Mouse (Mus musculus) left cerebral cortex, adult 8-10 months (tissue): ENCODE results near the gene Hspb1. TPM values are rescaled to one million over a fixed set of nuclear protein-coding genes. Genes with fewer than 3 reads are reported as not detected.

Experiments
- DNase-seq, 2 experiments: peaks; one replicate each; pipeline ENCODE4 v3.0.0; 2022; ENCODE audit warnings: low spot score in 2 of 2
- total RNA-seq, 4 experiments: library from RNA; stranded (reverse); gene quantifications; 2 replicates each; pipeline ENCODE4 v1.2.4; 2022

Hspb1 gene
- 10 to 100 TPM; 10.9 to 20.6 (median 14.7) TPM for total RNA-seq

DNA sequence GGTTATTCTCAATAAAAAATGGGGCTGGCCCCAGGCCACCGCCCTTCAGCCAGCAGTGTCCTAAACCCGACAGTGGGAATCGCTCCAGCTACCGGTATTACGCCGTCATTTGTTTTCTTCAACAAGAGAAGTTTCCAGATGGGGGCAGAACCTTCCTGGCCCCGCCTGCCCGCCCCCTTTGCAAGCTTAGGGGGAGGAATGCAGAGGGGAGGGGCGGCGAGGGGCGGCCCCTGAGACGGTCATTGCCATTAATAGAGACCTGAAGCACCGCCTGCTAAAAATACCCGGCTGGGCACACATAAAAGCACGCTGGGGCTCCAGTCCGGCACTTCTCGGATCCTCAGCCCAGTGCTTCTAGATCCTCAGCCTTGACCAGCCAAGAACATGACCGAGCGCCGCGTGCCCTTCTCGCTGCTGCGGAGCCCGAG lies at the start of gene Hspb1:
Hspb1 (plus strand) TSS at position 245 of the 428 bp plus-strand sequence.
- DNase-seq, result no peak

DNA sequence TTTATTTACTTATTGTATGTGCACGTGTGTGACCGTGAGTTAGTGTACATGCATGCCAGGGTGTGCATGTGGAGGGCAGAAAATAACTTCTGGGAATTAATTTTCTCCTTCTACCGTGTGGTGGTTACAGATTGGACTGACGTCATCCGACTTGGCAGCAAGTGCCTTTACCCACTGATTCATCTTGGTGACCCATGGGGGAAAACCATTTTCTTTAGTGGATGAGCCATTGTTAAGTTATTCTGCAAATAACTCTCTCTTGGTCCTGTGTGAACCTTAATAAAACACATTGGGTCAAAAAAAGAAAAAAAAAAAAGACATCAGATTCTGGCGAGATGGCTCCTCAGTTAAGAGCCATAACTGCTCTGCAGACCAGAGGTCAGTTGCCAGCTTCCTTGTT lies 46.1 kb upstream of the Hspb1 start:
- DNase-seq, result no peak

DNA sequence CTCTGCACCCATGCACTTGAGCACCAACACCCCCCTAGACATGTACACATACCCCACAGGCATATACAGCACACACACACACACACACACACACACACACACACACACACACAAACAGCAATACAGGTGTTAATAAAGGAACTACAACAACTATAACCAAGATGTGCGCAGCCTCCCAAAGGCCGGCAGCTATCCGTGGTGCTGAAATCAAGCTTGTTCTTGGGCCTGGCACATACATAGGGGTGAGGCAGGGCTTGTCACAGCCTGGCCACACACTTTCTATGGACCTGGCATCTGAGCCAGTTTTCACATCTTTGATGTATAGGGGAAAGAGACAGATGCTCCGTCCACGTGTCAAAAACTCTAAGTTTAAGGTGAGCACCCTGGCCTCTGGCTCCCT lies 44.3 kb upstream of the Hspb1 start:
- DNase-seq, result no peak

DNA sequence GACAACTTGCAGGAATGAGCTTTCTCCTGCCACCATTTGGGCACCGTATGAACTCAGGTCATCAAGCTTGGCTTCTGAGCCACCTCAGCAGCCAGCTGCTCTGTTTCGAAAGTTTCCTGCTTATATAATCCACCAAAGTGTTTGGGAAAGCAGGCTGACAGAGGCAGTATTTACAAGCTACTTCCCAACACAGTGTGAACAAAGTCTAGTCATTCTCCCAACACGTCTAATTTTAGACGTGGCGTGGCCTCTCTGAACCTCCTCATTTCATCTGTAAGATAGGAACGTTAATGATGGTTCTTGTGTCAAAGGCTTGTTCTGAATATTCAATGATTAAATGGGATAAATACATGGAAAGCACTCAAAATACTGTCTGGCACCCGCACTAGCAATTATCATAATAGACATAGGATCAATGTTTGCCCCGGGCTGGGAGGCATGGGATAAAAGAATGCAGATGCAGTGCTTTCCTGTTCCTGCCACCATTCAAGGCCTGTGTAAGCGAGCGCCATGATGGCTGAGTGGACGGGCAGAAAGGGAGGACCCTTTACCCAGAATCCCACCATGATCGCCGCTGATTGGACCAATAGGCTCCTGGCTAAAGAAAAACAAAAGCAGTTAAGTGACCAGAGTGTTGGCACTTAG lies 41.9 kb upstream of the Hspb1 start:
- no peak for DNase-seq

DNA sequence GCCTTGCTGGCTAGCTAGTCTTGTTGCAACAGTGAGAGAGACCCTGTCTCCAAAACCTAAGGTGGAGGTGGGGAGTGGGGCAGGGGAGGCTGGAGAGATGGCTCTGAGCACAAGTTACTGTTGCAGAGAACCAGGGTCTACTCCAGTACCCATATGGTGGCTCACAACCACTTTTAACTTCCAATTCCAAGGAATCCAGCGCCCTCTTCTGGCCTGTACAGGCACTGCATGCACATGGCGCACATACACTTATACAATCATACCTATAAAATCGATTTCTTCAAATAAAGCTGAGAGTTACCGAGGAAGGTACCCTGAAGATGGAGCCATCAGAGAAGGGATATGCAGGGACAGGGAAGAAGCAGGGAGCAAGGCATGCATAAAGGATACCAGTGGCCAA lies 40.3 kb upstream of the Hspb1 start:
- no peak for DNase-seq

DNA sequence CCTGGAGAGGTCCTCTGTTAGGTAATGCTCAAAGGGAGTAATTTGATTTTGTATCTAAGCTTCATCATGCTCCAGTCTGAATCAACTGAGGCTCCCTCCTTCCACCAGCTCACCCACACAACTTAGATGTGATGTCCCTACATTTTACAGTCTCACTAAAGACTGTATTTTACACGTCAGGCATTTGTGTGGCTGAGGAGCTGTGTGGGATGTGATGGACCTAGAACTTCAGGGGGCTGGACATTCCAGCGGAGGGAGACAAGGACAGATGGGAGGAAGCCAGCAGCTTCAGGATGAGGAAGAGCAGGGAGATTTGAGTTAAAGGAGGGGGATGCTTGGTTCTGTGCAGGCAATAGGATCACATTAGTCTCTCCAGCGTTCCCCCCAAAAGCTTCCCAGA lies 39.8 kb upstream of the Hspb1 start:
- DNase-seq, result no peak

DNA sequence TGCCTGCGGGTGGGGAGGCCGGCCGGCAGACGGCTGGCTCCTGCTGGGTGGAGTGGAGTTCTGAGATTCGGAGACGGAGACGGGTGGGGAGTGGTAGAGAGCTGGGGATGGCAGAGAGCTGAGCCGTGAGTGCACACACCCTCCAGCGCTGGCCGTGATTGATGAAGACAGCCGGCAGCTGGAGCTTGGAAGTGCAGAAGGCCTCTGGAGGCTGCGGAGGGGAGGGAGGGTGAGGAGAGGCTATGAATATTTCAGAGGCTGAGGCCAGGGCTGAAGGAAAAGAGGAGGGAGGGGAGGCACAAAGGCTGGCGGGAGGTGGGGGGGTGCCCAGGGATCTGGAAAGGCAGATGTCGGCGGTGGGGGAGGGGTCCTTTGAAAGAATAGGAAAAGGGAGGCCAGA lies 36.7 kb upstream of the Hspb1 start:
- DNase-seq, result no peak

DNA sequence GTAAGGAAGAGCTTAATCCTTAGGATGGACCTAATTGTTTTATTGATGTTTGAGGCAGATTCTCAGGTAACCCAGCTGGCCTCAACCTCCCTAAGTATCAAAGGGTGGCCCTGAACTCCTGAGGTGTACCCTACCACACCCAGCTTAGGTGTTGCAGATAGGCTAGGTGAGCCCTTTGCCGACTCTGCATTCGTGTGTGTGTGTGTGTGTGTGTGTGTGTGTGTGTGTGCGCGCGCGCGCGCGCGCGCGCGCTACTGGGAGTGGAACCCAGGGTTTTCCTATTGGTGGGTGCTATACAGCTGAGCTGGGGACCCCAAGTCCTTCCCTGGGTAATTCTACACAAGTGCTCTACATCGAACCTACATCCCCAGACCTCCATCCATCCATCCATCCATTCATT lies 36.2 kb upstream of the Hspb1 start:
- no peak for DNase-seq

DNA sequence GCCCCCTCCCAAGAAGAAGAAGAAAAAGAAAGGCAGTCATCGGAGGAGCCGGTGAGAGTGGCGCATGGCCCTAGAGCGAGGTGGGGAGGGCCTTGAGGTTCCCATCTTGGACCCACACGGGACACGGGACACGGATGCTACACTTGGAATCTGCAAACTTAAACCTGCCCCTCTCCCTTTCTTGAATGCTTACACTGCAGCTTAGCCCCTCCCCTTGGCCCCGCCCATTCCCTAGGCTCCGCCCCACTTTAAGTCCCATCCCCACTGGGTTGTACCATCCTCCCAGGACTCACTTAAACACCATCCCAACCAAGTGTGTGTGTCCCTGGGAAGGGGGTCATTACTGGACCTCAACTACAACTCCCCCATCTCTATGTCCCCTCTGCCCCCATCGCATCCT lies 35.3 kb upstream of the Hspb1 start:
- DNase-seq, result no peak

DNA sequence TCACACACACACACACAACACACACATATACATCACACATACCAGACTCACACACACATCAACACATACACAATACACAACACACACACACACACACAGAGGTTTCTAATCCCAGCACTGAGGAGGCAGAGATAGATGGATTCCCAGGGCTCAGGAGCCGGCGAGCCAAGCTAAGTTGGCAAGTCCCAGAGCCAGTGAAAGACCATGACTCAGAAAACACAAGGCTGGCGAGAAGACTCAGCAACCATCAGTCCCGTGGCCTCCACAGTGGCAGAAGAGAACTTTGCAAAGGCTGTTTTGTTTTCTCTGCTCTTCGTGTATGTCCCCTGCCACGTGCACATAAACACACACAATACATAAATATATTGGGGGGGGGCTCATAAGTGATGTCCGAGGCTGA lies 34.0 kb upstream of the Hspb1 start:
- no peak for DNase-seq

DNA sequence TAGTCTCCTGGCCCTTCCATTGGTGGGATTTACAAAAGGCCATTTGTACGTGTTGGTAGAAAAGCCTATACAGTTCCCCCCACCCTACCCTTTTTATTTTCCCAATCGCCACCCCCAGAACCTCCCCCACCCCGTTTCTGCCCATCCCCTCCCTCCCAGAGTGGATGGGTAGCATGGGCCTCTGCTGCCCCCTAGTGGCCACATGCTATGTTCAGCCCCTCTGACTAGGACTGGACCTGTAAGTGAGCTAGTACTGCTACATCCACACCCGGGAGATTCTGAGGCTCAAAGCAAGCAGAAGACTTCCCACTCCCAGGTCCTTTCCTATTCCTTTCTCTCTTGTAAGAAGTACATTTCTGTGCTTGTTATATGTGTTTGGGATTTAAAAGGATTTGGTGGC lies 32.6 kb upstream of the Hspb1 start:
- DNase-seq, result no peak

DNA sequence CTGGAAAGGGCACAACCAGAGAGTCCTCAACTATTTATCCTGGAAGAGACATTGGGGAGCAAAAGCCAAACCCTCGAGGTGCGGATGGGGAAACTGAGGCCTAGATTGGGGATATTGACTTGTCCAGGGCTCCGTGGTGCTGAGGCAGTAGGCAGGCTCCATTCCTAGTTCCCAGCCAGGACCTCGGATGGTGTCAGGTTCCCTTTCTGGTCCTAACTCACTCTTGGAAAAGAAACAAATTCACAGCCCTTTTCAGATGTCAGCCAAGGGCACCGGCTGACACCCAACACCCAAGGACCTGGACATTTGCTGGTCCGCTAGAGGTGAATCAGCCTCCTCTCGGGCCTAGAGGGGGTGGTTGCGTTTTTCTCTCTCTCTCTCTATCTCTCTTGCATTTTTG lies 21.1 kb upstream of the Hspb1 start:
- no peak for DNase-seq

DNA sequence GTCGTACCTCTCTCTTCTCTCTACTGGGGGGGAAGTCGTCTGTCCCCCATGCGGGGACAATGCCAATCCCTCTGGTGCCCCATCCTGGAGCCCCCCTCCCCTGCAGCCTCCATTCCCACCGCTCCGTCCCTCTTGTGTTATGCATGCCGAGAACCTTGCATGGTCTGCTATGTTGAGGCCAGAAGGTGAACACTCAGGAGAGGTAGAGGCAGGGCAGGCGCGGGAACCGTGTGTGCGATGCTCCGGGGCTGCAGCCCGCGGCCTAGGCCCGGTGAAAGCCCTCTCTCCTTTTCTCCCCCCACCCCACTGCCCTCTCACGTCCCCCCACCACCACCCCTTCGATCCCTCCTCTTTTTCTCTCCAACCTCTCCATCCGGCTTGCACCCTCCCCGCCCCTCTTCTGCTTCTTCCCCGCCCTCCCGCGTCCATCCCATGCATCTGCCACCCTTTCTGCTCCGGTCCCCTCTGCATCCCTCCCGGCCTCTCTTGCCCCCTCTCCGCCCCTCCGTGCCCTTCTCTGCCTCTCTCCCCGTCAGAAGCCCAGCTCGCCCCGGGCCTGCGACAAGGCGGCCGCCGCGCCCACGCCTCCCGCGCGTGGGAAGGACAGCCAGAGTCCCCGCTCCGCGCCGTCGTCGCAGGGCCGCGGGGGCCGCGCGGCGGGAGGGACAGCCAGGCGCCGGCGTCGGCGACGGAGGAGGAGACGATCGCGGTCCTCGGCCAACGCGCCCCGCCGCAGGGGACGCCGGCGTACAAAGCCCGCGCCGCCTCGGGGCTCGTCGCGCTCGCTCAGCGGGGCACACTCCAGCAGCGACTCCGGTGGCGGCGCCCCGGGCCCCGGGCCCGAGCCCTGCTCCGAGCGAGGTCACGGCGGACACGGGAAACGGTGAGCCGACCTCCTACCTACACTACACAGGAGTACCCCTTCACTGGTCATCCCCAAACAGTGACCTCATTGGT lies 19.8 kb upstream of the Hspb1 start:
- no peak for DNase-seq

DNA sequence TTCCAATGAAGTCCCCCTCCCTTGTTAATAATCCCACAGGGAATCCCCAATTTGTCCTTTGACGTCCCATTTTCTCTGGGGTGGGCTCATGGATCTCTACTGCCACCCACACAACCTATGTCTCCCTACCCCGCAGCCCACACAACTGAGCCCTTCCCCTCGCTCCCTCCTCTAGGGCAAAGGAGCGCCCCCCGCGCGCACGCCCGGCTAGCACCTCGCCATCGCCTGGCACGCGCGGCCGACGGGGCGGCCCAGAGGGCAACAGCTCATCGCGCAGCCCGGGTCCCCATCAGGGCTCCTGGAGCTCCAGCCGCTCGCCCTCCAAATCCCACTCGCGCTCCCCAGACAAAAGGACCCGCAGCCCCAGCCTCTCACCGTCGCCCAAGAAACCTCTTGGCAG lies 19.1 kb upstream of the Hspb1 start:
- DNase-seq, result no peak

DNA sequence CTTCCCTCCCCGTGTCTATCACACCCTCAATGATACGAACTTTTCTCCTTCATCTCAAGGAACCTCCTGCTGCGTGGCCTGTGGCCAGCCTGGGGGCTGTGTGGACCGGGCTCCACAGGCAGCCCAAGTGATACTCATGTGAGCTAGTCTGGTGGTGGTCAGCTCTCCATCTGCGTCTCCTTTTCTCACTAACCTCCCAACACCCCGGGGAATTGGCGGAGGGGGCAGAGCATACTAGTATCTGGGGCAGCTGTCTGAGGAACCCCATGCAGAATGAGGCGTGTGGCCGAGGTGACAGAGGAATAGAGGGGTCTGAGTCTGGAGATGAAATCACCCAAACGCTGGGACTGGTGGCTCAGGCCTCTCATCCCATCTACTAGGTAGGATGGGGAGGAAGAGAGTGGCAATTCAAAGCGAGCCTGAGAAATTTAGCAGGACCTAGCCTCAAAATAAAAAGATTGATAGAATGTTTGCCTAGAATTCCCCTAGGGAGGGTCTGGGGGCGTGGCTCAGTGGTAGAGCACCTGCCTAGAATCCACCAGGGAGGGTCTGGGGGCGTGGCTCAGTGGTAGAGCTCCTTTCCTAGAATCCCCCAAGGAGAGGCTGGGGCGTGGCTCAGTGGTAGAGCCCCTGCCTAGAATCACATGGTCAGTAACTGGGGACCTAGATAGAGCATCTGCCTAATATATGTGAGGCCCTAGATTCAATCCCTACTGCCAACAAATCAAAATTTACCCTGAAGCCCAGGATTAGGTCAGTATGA lies 17.9 kb upstream of the Hspb1 start:
- no peak for DNase-seq

DNA sequence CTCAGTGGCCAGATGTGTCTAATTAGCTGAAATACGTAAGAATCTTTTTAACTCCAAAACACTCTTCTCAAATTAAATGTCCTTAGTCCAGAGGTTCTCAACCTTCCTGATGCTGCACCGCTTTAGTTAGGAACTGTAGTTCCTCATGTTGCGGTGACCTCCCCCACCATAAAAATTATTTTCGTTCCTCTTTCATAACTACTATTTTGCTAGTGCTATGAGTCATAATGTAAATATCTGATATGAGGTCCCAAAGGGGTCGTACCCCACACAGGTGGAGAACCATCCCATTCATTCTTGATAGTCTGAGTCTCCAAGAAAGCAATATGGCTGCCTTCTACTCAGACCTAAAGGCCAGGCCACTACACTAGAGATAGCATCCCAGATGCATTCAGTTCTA lies 17.2 kb upstream of the Hspb1 start:
- DNase-seq, result no peak

DNA sequence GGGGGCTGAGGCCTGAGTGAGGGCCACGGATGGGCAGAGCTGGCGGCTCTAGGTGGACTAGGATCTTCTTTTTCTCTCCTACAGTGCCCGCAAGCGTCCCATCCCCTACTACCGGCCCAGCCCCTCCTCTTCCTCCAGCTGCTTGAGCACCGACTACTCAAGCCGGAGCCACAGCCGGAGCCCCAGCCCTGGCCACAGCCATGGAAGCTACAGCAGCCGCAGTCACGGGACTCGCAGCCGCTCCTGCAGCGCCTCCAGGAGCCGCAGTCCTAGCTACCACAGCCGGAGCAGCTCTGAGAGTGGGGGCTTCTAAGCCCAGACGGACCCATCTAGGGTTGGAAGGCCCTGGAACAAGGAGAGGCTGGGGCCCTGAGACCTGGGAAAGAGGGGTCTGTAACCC lies 14.7 kb upstream of the Hspb1 start:
- DNase-seq, result no peak

DNA sequence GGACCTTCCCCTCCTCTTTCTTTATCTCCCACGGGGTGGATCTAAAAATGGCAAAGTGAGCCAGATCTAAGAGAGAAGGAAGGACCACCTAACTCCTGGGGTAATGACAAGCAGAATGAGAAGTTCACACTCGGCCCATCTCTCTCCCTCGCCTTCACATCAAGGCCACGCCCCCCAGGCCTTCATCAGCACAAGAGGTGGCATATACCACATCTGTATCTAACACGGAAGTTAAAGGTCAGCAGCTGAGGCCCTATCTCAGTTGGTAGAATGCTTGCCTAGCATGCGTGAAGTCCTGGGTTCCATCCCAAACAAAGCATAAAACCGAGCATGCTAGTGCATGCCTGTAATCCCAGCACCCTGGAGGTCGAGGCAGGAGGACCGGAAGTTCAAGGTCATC lies 14.0 kb upstream of the Hspb1 start:
- DNase-seq, result no peak

DNA sequence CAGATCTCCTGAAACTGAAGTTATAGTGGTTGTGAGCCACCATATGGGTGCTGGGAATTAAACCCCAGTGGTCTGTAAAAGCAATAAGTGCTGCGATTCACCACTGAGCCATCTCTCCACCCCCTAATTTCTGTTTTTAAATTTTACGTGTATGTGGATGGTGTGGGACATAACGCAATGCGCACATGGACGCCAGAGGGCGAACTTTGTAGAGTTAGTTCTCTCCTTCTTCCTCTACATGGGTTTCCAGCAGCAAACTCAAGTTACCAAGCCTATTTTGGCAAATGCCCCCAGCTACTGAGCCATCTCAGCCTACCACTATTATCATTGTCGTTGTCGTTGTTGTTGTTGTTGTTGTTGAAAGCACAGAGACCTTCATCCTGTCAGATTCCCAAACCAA lies 10.5 kb upstream of the Hspb1 start:
- DNase-seq, result no peak

DNA sequence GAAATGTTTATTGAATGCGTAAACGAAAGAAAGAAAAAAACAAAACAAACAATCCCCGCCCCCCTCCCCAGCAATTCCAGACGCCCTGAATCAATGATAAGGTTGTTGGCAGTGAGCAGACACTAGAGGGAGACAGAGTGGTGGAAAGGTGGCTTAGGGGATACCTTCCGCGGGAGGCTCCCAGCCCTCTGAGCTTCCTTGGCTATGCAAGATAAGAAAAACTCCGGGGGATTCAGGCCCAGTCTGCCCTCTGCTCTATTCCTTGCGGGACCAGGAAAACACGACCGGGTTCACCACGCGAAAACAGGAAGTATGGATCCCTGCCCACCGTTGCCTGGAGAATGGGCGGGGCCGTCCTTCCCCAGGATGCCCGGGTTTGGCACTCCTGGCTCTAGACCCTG lies 9.9 kb upstream of the Hspb1 start:
- DNase-seq, result no peak

DNA sequence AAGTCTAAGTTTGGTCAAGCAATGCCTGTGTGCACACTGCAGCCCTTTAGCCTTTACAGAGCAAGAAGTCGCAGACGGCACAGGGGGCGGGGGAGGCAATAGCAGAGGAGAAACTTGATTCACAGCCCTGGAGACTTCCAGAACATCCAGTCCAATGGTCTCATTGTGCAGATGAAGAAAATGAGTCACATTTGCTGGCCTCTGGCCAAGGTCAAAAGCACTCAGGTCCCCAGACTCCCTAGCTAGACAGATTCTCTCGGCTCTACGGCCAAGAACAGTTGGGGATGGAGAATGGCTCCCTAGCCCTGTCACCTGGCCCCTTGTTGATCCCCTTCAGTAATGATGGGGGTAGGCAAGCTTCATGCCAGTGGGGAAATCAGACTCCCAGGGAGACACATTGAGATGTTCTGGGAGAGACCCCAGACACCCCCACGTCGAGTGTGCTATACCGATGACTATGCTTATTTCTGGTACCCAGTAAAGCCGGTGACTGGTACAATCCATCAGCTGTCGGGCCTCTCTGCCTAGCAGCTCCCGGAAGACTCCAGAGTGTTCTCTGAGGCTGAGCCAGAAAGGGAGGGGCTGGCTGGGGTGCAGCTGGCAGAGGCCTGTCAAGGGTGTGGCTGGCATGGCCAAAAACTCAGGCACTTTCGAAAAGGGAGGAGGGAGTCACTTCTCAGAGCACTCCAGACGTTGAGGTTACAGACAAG lies 8.1 kb upstream of the Hspb1 start:
- DNase-seq, result no peak

DNA sequence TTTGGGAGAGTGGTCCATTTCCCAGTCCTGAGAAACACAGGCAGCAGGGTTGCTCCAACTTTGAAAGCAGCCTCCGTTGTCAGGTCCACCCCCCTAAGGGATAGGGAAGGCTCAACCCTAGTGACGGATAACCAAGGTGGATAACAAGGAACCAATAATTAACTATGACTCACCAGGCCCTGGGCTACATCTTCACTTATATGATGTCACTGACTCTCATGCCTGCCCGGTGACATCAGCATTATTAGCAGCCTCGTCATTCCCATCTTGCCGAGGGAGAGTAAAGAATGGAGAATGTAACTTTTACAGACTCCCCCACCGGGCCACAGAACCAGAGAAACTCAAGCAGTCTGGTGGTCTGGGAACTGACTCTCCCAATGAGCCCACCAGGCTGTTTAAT lies 3.1 kb upstream of the Hspb1 start:
- no peak for DNase-seq
